Mouse (Mus musculus): ENCODE data around the gene Cyth3. TPM values are rescaled to one million over a fixed set of nuclear protein-coding genes. Genes with fewer than 3 reads are reported as not detected.

Cyth3 gene
- polyA plus RNA-seq (2012) = 89.0 and 119 TPM in 2 replicates

GRCm38 (mm10) chr5:143621893-143622622 lies at the start of gene Cyth3:
Cyth3 (plus strand) TSS chr5:143622447.
- no peak for TF ChIP-seq GATA1 (IDR thresholded peaks at IDR 0.05; ENCODE audit: low read length)

- TF ChIP-seq GATA1 (IDR thresholded peaks at IDR 0.05; ENCODE audit: low read length) = no peak
These were observed 49.2 kb upstream of the Cyth3 start for GRCm38 (mm10) chr5:143573067-143573466.

- TF ChIP-seq GATA1 (IDR thresholded peaks at IDR 0.05; ENCODE audit: low read length) = no peak
These were observed 47.7 kb upstream of the Cyth3 start for GRCm38 (mm10) chr5:143574261-143575178.

- TF ChIP-seq GATA1 (IDR thresholded peaks at IDR 0.05; ENCODE audit: low read length) = peak; percentile 37
These were observed 42.6 kb upstream of the Cyth3 start for GRCm38 (mm10) chr5:143579537-143580203.

- no peak for TF ChIP-seq GATA1 (IDR thresholded peaks at IDR 0.05; ENCODE audit: low read length)
These were observed 41.3 kb upstream of the Cyth3 start for GRCm38 (mm10) chr5:143580982-143581381.

- TF ChIP-seq GATA1 (IDR thresholded peaks at IDR 0.05; ENCODE audit: low read length) = no peak
These were observed 40.4 kb upstream of the Cyth3 start for GRCm38 (mm10) chr5:143581874-143582273.

GRCm38 (mm10) chr5:143583081-143583480 lies 39.2 kb upstream of the Cyth3 start:
- TF ChIP-seq GATA1 (IDR thresholded peaks at IDR 0.05; ENCODE audit: low read length) = no peak

- TF ChIP-seq GATA1 (IDR thresholded peaks at IDR 0.05; ENCODE audit: low read length) = no peak
These were observed 37.3 kb upstream of the Cyth3 start for GRCm38 (mm10) chr5:143584982-143585381.

GRCm38 (mm10) chr5:143586386-143586785 lies 35.9 kb upstream of the Cyth3 start:
- TF ChIP-seq GATA1 (IDR thresholded peaks at IDR 0.05; ENCODE audit: low read length) = no peak

- no peak for TF ChIP-seq GATA1 (IDR thresholded peaks at IDR 0.05; ENCODE audit: low read length)
These were observed 33.1 kb upstream of the Cyth3 start for GRCm38 (mm10) chr5:143589108-143589507.

GRCm38 (mm10) chr5:143592926-143593325 lies 29.3 kb upstream of the Cyth3 start:
- no peak for TF ChIP-seq GATA1 (IDR thresholded peaks at IDR 0.05; ENCODE audit: low read length)

- no peak for TF ChIP-seq GATA1 (IDR thresholded peaks at IDR 0.05; ENCODE audit: low read length)
These were observed 28.6 kb upstream of the Cyth3 start for GRCm38 (mm10) chr5:143593563-143594146.

GRCm38 (mm10) chr5:143594291-143595065 lies 27.8 kb upstream of the Cyth3 start:
- no peak for TF ChIP-seq GATA1 (IDR thresholded peaks at IDR 0.05; ENCODE audit: low read length)

GRCm38 (mm10) chr5:143602051-143602450 lies 20.2 kb upstream of the Cyth3 start:
- no peak for TF ChIP-seq GATA1 (IDR thresholded peaks at IDR 0.05; ENCODE audit: low read length)
